Mouse (Mus musculus) liver, adult 2 months (tissue): ENCODE results near the gene Daam2. TPM values are rescaled to one million over a fixed set of nuclear protein-coding genes. Genes with fewer than 3 reads are reported as not detected.
"Not testable (repeated sequence)": the region's sequence is repeated elsewhere in the genome, so short reads cannot be mapped to it uniquely, and the experiment has no call there.

ENCODE experiments used
- DNase-seq: peaks from one replicate; pipeline ENCODE4 v3.0.0-alpha.2; 2011; ENCODE audit warnings: low read depth, low spot score; ENCODE audit errors: extremely low read depth
- H3K27ac ChIP-seq: fragments of 200-500 bp; replicated peaks from 2 replicates; pipeline ENCODE4 v1.5.1; 2012; ENCODE audit warnings: low read depth, mild to moderate bottlenecking, control low read depth, inconsistent platforms, low read length; ENCODE audit not compliant: insufficient read depth
- H3K27me3 ChIP-seq: fragments of 200-500 bp; 2 replicates; pipeline ENCODE4 v1.6.1; 2012; ENCODE audit warnings: mild to moderate bottlenecking, moderate library complexity, low read length, inconsistent platforms; ENCODE audit not compliant: control insufficient read depth, insufficient read depth
- H3K36me3 ChIP-seq: fragments of 200-500 bp; 2 replicates; pipeline ENCODE4 v1.6.1; 2012; ENCODE audit warnings: low read length, inconsistent platforms; ENCODE audit not compliant: control insufficient read depth, insufficient read depth
- H3K4me1 ChIP-seq: fragments of 200-500 bp; 2 replicates; pipeline ENCODE4 v1.6.1; 2011; ENCODE audit warnings: low read length; ENCODE audit not compliant: control insufficient read depth, insufficient read depth
- H3K4me3 ChIP-seq: fragments of 200-500 bp; 2 replicates; pipeline ENCODE4 v1.5.1; 2011; ENCODE audit warnings: low read depth, mild to moderate bottlenecking, control low read depth, low read length, moderate library complexity; ENCODE audit not compliant: insufficient read depth
- H3K79me2 ChIP-seq: fragments of 200-500 bp; 2 replicates; pipeline ENCODE4 v1.6.1; 2012; ENCODE audit warnings: inconsistent platforms, mild to moderate bottlenecking, low read length, moderate library complexity; ENCODE audit not compliant: control insufficient read depth, insufficient read depth
- H3K9ac ChIP-seq: fragments of 200-500 bp; 2 replicates; pipeline ENCODE4 v1.6.1; 2012; ENCODE audit warnings: low read depth, mild to moderate bottlenecking, control low read depth, inconsistent platforms, low read length
- CTCF ChIP-seq: fragments of 200-500 bp; IDR thresholded peaks from 2 replicates; pipeline ENCODE4 v1.5.1; 2011; ENCODE audit warnings: low read depth, low read length, control low read depth
- POLR2A ChIP-seq: fragments of 200-500 bp; IDR thresholded peaks from 2 replicates; pipeline ENCODE4 v1.6.1; 2011; ENCODE audit warnings: low read length, control low read depth; ENCODE audit not compliant: insufficient read depth; ENCODE audit errors: extremely low read depth
- WGBS: fragments of 180-500 bp; shearing (Covaris S2); methylation state at CpG from one replicate; pipeline ENCODE4 v1.1.7; 2018; 5-methylcytosine and 5-hydroxymethylcytosine counted together
- polyA plus RNA-seq: library from polyadenylated mRNA; depleted of rRNA; stranded (reverse); fragments of >200 nt; gene quantifications from 2 replicates; pipeline ENCODE4 v1.2.3, GENCODE M21; 2012
- total RNA-seq: library from RNA; depleted of rRNA; stranded (reverse); fragments of >200 nt; gene quantifications from 2 replicates; pipeline ENCODE4 v1.2.3, GENCODE M21; 2014

Daam2 gene
- total and polyA plus RNA-seq, 2 experiments = 1.0 to 1.4 TPM

- no peaks in the 10 kb centered on the region for H3K27me3 ChIP-seq
- H3K4me3 ChIP-seq = no peak overlapping the region
- peaks cover 6% of the 10 kb centered on the region; the same call in 1 of the 2 replicates for H3K36me3 ChIP-seq
- H3K9ac ChIP-seq = no peak overlapping the region
- DNase-seq = peak; percentile 50
- H3K79me2 ChIP-seq = no peaks in the 10 kb centered on the region
- WGBS = 63% methylated on average over 4 of the region's 4 CpGs
- no peak overlapping the region for H3K27ac ChIP-seq
- H3K4me1 ChIP-seq = peaks cover 3% of the 10 kb centered on the region; the same call in 1 of the 2 replicates
- TF ChIP-seq CTCF (no peak), POLR2A (no peak)
Measured at GRCm38 (mm10) chr17:49456334-49456733, 107.8 kb downstream of the Daam2 start.

GRCm38 (mm10) chr17:49450922-49451321, 113.2 kb downstream of the Daam2 start:
- Histone ChIP-seq H3K4me1 (no peaks in the 10 kb centered on the region), H3K27me3 (no peaks in the 10 kb centered on the region), H3K27ac (no peak overlapping the region), H3K4me3 (no peak overlapping the region), H3K9ac (no peak overlapping the region), H3K36me3 (peaks cover 22% of the 10 kb centered on the region; the same call in 1 of the 2 replicates), H3K79me2 (no peaks in the 10 kb centered on the region)
- no peak for DNase-seq
- 87% methylated on average over 6 of the region's 6 CpGs for WGBS
- TF ChIP-seq POLR2A (no peak), CTCF (no peak)

- TF ChIP-seq CTCF = no peak
- TF ChIP-seq POLR2A = no peak
- H3K36me3 ChIP-seq = peaks cover 22% of the 10 kb centered on the region; the same call in 1 of the 2 replicates
Measured at GRCm38 (mm10) chr17:49449230-49449608, 114.9 kb downstream of the Daam2 start.

GRCm38 (mm10) chr17:49448570-49449229, 115.4 kb downstream of the Daam2 start:
- DNase-seq = no peak
- H3K79me2 ChIP-seq = no peaks in the 10 kb centered on the region
- WGBS = 80% methylated on average over 9 of the region's 9 CpGs
- peaks cover 20% of the 10 kb centered on the region; the same call in 1 of the 2 replicates for H3K36me3 ChIP-seq
- no peak overlapping the region for H3K27ac ChIP-seq
- H3K4me1 ChIP-seq = no peaks in the 10 kb centered on the region
- H3K27me3 ChIP-seq = no peaks in the 10 kb centered on the region
- no peak for TF ChIP-seq POLR2A
- no peak for TF ChIP-seq CTCF
- no peak overlapping the region for H3K9ac ChIP-seq
- no peak overlapping the region for H3K4me3 ChIP-seq

More at GRCm38 (mm10) chr17:49449230-49449608, 114.9 kb downstream of the Daam2 start:
- 89% methylated on average over 8 of the region's 8 CpGs for WGBS
- Histone ChIP-seq H3K9ac (no peak overlapping the region), H3K4me1 (no peaks in the 10 kb centered on the region), H3K27me3 (no peaks in the 10 kb centered on the region), H3K27ac (no peak overlapping the region), H3K79me2 (no peaks in the 10 kb centered on the region), H3K4me3 (no peak overlapping the region)
- DNase-seq = no peak

- not testable (repeated sequence) for DNase-seq, H3K9ac ChIP-seq, H3K79me2 ChIP-seq, H3K4me1 ChIP-seq, H3K27ac ChIP-seq, H3K27me3 ChIP-seq, H3K4me3 ChIP-seq
- peaks cover 18% of the 10 kb centered on the region for H3K36me3 ChIP-seq
- 51% methylated on average over 3 of the region's 3 CpGs for WGBS
Measured at GRCm38 (mm10) chr17:49442841-49443240, 121.3 kb downstream of the Daam2 start.

- Histone ChIP-seq H3K27me3 (no peaks in the 10 kb centered on the region), H3K36me3 (peaks cover 33% of the 10 kb centered on the region), H3K4me3 (no peak overlapping the region), H3K27ac (no peak overlapping the region), H3K79me2 (no peaks in the 10 kb centered on the region; the same call in 1 of the 2 replicates), H3K4me1 (no peaks in the 10 kb centered on the region), H3K9ac (no peak overlapping the region)
- 82% methylated on average over 14 of the region's 14 CpGs for WGBS
- no peak for DNase-seq
- no peak for TF ChIP-seq POLR2A
- TF ChIP-seq CTCF = no peak
Measured at GRCm38 (mm10) chr17:49440331-49441130, 123.6 kb downstream of the Daam2 start.
